Mouse (Mus musculus): ENCODE measurements around the gene Brd2. TPM values are rescaled to one million over a fixed set of nuclear protein-coding genes. Genes with fewer than 3 reads are reported as not detected.
A peak's percentile ranks its signal among the peaks of the same experiment; 100 is the strongest.

The Brd2 gene
- total and polyA plus RNA-seq, 3 experiments, result 99.5 to 252 (median 189) TPM

DNA sequence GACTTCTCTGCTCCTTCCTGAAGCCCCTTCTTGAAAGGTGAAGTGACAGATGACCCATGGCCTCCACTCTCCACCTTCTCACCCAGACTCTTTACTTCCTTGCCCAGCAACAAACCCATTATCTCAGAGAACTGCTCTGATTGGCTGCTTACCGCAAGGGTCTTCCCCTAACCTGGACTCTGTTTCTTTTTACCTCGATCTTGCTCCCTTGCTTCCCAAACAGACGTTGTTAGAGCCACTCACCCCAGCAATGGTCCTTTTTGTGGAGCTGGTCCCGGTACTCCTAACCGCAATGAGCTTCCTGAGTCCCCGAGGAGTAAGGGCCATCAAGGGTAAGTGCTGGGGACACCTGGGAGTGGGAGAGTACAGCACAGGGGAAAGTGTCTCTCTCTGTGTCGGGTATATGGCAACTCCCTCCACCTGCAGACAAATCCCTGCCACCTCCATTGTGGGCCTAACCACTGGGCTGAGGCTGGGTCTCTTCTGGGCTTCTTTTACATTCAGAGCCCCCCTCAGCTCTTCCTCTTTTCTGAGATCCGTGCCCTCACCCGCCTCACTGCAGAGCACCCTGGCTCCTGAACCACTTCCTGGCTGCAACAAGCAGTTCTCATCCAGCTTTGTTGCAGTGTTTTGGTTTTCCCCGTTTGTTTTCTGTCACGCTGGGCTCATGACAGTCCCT, 30.1 kb downstream of the Brd2 start, which contains the start of gene H2-Oa:
H2-Oa (plus strand) TSS at position 144 of the 679 bp plus-strand sequence.
- H3K9ac ChIP-seq (ENCODE audit: control insufficient read depth, low read depth, low read length, poor library complexity, severe bottlenecking), result peak within 1 kb of the TSS; percentile 58
- TF ChIP-seq POLR2AphosphoS2 (IDR thresholded peaks at IDR 0.05; ENCODE audit: low read length) (no peak), GATA1 (IDR thresholded peaks at IDR 0.05; ENCODE audit: low read depth, low read length) (0 out of 2 replicates have a peak, but pooled peaks have one; percentile 6), SMC3 (IDR thresholded peaks at IDR 0.05; ENCODE audit: low read depth, low read length) (no peak)
- no peaks in the 10 kb centered on the region; the same call in 1 of the 2 replicates for H3K79me2 ChIP-seq (ENCODE audit: control insufficient read depth, insufficient read depth, low read length, poor library complexity)
- H3K27me3 ChIP-seq (ENCODE audit: control insufficient read depth in 1 of 2, insufficient read depth in 2 of 2, low read length in 2 of 2), result no peaks in the 10 kb centered on the region
- H3K4me3 ChIP-seq (ENCODE audit: control insufficient read depth in 1 of 2, insufficient read depth in 1 of 2, low read depth in 2 of 2, low read length in 2 of 2), result peak within 1 kb of the TSS; percentile 72 to 81
- H3K4me1 ChIP-seq (ENCODE audit: control insufficient read depth in 1 of 2, insufficient read depth in 2 of 2, low read length in 2 of 2), result peaks cover 7 to 17% of the 10 kb centered on the region in 2 experiments
- H3K36me3 ChIP-seq (ENCODE audit: control insufficient read depth in 1 of 2, insufficient read depth in 2 of 2, low read length in 2 of 2), result peaks cover 0 to 6% of the 10 kb centered on the region in 2 experiments; a peak in 2 of 4 replicates
- H3K27ac ChIP-seq (ENCODE audit: control insufficient read depth, low read depth, low read length), result peak within 1 kb of the TSS; percentile 39
- no peaks in the 10 kb centered on the region for H3K9me3 ChIP-seq (replicated peaks; ENCODE audit: insufficient read depth, low read length)
- DNase-seq (ENCODE audit: low read depth, low spot score), result peak; percentile 72

DNA sequence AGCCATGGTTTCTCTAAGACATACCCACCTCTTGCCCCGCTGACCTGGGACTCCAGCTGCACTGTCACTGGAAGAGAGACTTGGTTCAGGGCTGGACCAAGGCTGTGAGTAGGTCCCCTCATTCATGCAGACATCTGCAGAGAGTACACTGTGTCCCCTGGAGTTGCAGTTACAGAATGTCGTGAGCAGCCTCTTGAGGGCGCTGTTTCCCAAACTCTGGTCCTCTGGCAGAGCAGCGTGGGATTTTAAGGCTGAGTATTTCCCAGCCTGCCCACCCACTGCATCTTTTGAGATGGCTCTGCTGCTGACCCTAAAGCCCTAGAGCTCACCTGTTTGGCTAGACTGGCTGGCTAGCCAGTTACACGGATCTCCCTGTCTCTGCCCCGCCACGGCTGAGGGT, 31.5 kb downstream of the Brd2 start:
- peaks cover 0 to 6% of the 10 kb centered on the region in 2 experiments; a peak in 2 of 4 replicates for H3K36me3 ChIP-seq (ENCODE audit: control insufficient read depth in 1 of 2, insufficient read depth in 2 of 2, low read length in 2 of 2)
- no peak overlapping the region for H3K4me3 ChIP-seq (ENCODE audit: control insufficient read depth in 1 of 2, insufficient read depth in 1 of 2, low read depth in 2 of 2, low read length in 2 of 2)
- no peak overlapping the region for H3K27ac ChIP-seq (ENCODE audit: control insufficient read depth, low read depth, low read length)
- no peaks in the 10 kb centered on the region for H3K27me3 ChIP-seq (ENCODE audit: control insufficient read depth in 1 of 2, insufficient read depth in 2 of 2, low read length in 2 of 2)
- peak; percentile 74 for DNase-seq (ENCODE audit: low read depth, low spot score)
- TF ChIP-seq SMC3 (IDR thresholded peaks at IDR 0.05; ENCODE audit: low read depth, low read length) (peak; percentile 42; the same call in 1 of the 2 replicates), USF2 (IDR thresholded peaks at IDR 0.05; ENCODE audit: borderline replicate concordance in 1 of 2, insufficient read depth in 1 of 2, low read depth in 1 of 2, low read length in 2 of 2) (no peak), RAD21 (IDR thresholded peaks at IDR 0.05; ENCODE audit: low read depth, low read length) (peak; percentile 50), MXI1 (IDR thresholded peaks at IDR 0.05; ENCODE audit: low read depth, low read length) (no peak), UBTF (IDR thresholded peaks at IDR 0.05; ENCODE audit: borderline replicate concordance, insufficient read depth, low read depth, low read length) (no peak), MEF2A (IDR thresholded peaks at IDR 0.05; ENCODE audit: extremely low read depth, insufficient replicate concordance, low read depth, low read length, poor library complexity, severe bottlenecking) (no peak), CTCF (IDR thresholded peaks at IDR 0.05 in 2 of 3, conservative IDR thresholded peaks at IDR 0.05 in 1 of 3; ENCODE audit: control insufficient read depth in 1 of 3, insufficient read depth in 1 of 3, low read depth in 2 of 3, low read length in 3 of 3, poor library complexity in 1 of 3, severe bottlenecking in 1 of 3) (peak; percentile 70 to 78 (median 76)), HCFC1 (IDR thresholded peaks at IDR 0.05; ENCODE audit: low read depth, low read length) (0 out of 2 replicates have a peak, but pooled peaks have one; percentile 23), ZC3H11A (IDR thresholded peaks at IDR 0.05; ENCODE audit: low read depth, low read length) (peak; percentile 21; the same call in 1 of the 2 replicates)
- H3K79me2 ChIP-seq (ENCODE audit: control insufficient read depth, insufficient read depth, low read length, poor library complexity), result no peaks in the 10 kb centered on the region; the same call in 1 of the 2 replicates
- no peak overlapping the region for H3K9ac ChIP-seq (ENCODE audit: control insufficient read depth, low read depth, low read length, poor library complexity, severe bottlenecking)
- peaks cover 7 to 24% of the 10 kb centered on the region in 2 experiments for H3K4me1 ChIP-seq (ENCODE audit: control insufficient read depth in 1 of 2, insufficient read depth in 2 of 2, low read length in 2 of 2)
- no peaks in the 10 kb centered on the region for H3K9me3 ChIP-seq (replicated peaks; ENCODE audit: insufficient read depth, low read length)

DNA sequence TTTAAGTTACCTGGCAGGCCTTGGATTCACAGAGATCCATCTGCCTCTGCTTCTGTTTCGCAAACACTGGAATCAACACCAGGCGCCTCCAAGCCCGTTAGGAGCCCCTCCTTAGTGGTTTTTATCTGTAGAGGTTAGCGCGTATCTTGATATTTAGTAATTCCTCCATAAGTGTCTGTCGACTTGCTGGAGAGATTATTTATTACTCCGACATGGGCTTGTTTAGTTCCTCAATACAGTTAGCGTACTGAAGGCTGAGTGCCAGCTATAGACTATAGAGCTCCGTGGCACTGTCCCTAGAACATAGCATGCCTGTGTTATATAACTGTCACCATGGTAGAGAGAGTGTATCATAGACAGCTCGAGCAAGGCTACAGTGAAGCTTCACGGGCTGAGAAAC, 34.3 kb downstream of the Brd2 start:
- H3K27ac ChIP-seq (ENCODE audit: control insufficient read depth, low read depth, low read length), result peak overlapping the region; percentile 96
- H3K4me1 ChIP-seq (ENCODE audit: control insufficient read depth in 1 of 2, insufficient read depth in 2 of 2, low read length in 2 of 2), result peaks cover 7 to 21% of the 10 kb centered on the region in 2 experiments
- DNase-seq (ENCODE audit: low read depth, low spot score), result peak; percentile 89
- peak overlapping the region; percentile 52 to 69 for H3K4me3 ChIP-seq (ENCODE audit: control insufficient read depth in 1 of 2, insufficient read depth in 1 of 2, low read depth in 2 of 2, low read length in 2 of 2)
- H3K36me3 ChIP-seq (ENCODE audit: control insufficient read depth in 1 of 2, insufficient read depth in 2 of 2, low read length in 2 of 2), result peaks cover 0 to 6% of the 10 kb centered on the region in 2 experiments; a peak in 2 of 4 replicates
- H3K27me3 ChIP-seq (ENCODE audit: control insufficient read depth in 1 of 2, insufficient read depth in 2 of 2, low read length in 2 of 2), result no peaks in the 10 kb centered on the region
- H3K79me2 ChIP-seq (ENCODE audit: control insufficient read depth, insufficient read depth, low read length, poor library complexity), result no peaks in the 10 kb centered on the region; the same call in 1 of the 2 replicates
- peak overlapping the region; percentile 74 for H3K9ac ChIP-seq (ENCODE audit: control insufficient read depth, low read depth, low read length, poor library complexity, severe bottlenecking)
- no peaks in the 10 kb centered on the region for H3K9me3 ChIP-seq (replicated peaks; ENCODE audit: insufficient read depth, low read length)
- TF ChIP-seq RAD21 (IDR thresholded peaks at IDR 0.05; ENCODE audit: low read depth, low read length), result no peak
- TF ChIP-seq ZKSCAN1 (IDR thresholded peaks at IDR 0.05; ENCODE audit: low read depth, low read length), result no peak
- TF ChIP-seq ZNF384 (IDR thresholded peaks at IDR 0.05; ENCODE audit: low read depth, low read length), result peak; percentile 46
- no peak for TF ChIP-seq JUND (IDR thresholded peaks at IDR 0.05; ENCODE audit: low read depth, low read length)
- peak; percentile 56; the same call in 1 of the 2 replicates for TF ChIP-seq HCFC1 (IDR thresholded peaks at IDR 0.05; ENCODE audit: low read depth, low read length)
- peak; percentile 66 for TF ChIP-seq MYB (IDR thresholded peaks at IDR 0.05; ENCODE audit: low read depth, low read length)
- TF ChIP-seq NELFE (IDR thresholded peaks at IDR 0.05; ENCODE audit: low read depth, low read length), result peak; percentile 70
- TF ChIP-seq POLR2AphosphoS5 (IDR thresholded peaks at IDR 0.05; ENCODE audit: borderline replicate concordance, low read depth, low read length), result no peak
- TF ChIP-seq TAL1 (IDR thresholded peaks at IDR 0.05; ENCODE audit: low read length), result no peak
- TF ChIP-seq CHD2 (IDR thresholded peaks at IDR 0.05; ENCODE audit: low read length), result no peak; the same call in 1 of the 2 replicates
- TF ChIP-seq POLR2AphosphoS2 (IDR thresholded peaks at IDR 0.05; ENCODE audit: low read length), result no peak
- TF ChIP-seq MXI1 (IDR thresholded peaks at IDR 0.05; ENCODE audit: low read depth, low read length), result peak; percentile 80
- TF ChIP-seq TBP (IDR thresholded peaks at IDR 0.05; ENCODE audit: low read depth, low read length), result peak; percentile 77; the same call in 1 of the 2 replicates
- TF ChIP-seq EP300 (IDR thresholded peaks at IDR 0.05; ENCODE audit: low read depth in 1 of 2, low read length in 2 of 2), result peak; percentile 80 to 86
- TF ChIP-seq MAFK (IDR thresholded peaks at IDR 0.05; ENCODE audit: borderline replicate concordance, low read depth, low read length), result no peak
